Mouse (Mus musculus): Measurements from ENCODE around the gene Rapgef1.

DNA sequence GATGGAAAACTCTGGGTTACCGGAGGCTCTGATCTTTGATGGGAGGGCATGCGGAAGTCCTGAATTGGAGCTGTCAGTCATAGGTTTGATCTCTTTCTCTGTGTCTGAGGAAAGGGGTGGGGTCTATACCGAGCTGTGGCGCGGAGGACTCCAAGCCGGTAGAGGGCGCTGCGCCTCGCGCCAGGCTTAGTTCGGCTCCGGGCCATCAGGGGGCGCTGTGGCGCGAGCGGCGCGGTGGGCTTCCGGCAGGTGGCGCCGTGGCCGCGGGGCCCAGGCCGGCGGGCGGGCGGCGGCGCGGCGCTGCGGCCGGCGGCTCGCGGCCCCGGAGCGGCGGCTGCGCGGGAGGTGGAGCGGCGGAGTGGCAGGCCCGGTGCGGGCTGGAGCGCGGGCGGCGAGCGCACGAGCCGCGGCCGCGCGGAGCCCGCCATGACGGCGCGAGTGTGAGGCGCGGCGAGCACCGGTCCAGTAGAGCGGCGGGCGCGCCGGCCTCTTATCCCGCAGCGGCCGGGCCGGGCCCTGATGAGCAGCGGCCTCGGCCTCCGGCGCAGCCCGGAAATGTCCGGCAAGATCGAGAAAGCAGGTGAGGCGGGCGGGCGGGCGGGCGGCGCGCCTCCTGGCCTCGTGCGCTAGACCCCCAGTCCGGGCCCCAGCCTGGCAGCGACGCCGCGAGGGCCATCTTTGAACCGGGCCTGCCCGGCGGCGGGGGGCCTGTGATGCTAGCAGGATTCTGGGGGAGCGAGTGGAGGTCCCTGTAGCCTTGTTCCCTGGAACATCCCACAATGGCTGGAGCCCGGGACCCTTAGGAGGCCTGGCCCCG, at the start of gene Rapgef1:
- peak; percentile 98 for TF ChIP-seq CTCF (IDR thresholded peaks at IDR 0.05)
- TF ChIP-seq EP300 (IDR thresholded peaks at IDR 0.05) = no peak

All from lung, postnatal 0 days (tissue).